Mouse (Mus musculus) hindbrain, embryonic 11.5 days (tissue): ENCODE data around the gene Mettl7a2. TPM values are rescaled to one million over a fixed set of nuclear protein-coding genes. Genes with fewer than 3 reads are reported as not detected.

Experiments
- ATAC-seq: fragments of 200-750 bp; cut with Nextera tagmentation; 2 replicates; pipeline ENCODE4 v1.8.0; 2017; ENCODE audit warnings: mild to moderate bottlenecking, moderate TSS enrichment, moderate library complexity; ENCODE audit not compliant: low FRiP score
- DNase-seq: peaks from one replicate; pipeline ENCODE4 v3.0.0-alpha.2; 2015; ENCODE audit warnings: low spot score
- H3K27ac ChIP-seq: fragments of 300-500 bp; sonication (generic); 2 replicates; pipeline ENCODE4 v1.5.1; 2014; ENCODE audit warnings: mild to moderate bottlenecking, low read depth, low read length
- H3K27me3 ChIP-seq: fragments of 300-500 bp; sonication (generic); 2 replicates; pipeline ENCODE4 v1.6.1; 2014; ENCODE audit warnings: mild to moderate bottlenecking, low read length, moderate library complexity, mixed read lengths; ENCODE audit not compliant: control insufficient read depth, insufficient read depth
- H3K36me3 ChIP-seq: fragments of 300-500 bp; sonication (generic); 2 replicates; pipeline ENCODE4 v1.6.1; 2014; ENCODE audit warnings: mild to moderate bottlenecking, low read length, moderate library complexity, mixed read lengths; ENCODE audit not compliant: control insufficient read depth, insufficient read depth
- H3K4me1 ChIP-seq: fragments of 300-500 bp; sonication (generic); replicated peaks from 2 replicates; pipeline ENCODE4 v1.6.1; 2014; ENCODE audit warnings: low read length, mixed read lengths; ENCODE audit not compliant: control insufficient read depth, insufficient read depth
- H3K4me2 ChIP-seq: fragments of 300-500 bp; sonication (generic); replicated peaks from 2 replicates; pipeline ENCODE4 v1.6.1; 2014; ENCODE audit warnings: mild to moderate bottlenecking, low read depth, low read length
- H3K4me3 ChIP-seq: fragments of 300-500 bp; sonication (generic); 2 replicates; pipeline ENCODE4 v1.5.1; 2014; ENCODE audit warnings: low read depth, low read length
- H3K9ac ChIP-seq: fragments of 300-500 bp; sonication (generic); 2 replicates; pipeline ENCODE4 v1.6.1; 2014; ENCODE audit warnings: low read depth, low read length
- H3K9me3 ChIP-seq: fragments of 300-500 bp; sonication (generic); 2 replicates; pipeline ENCODE4 v1.6.1; 2016; ENCODE audit warnings: low read length; ENCODE audit not compliant: control insufficient read depth
- WGBS: fragments of 180-500 bp; shearing (Covaris S2); extraction: QIAGEN DNeasy Blood & Tissue Kit; methylation state at CpG from one replicate; pipeline ENCODE4 v1.1.7; 2014; 5-methylcytosine and 5-hydroxymethylcytosine counted together
- polyA plus RNA-seq: library from polyadenylated mRNA; unstranded; fragments of >200 nt; fragmentation: Nextera tagmentation; extraction: Ambion mirVana; gene quantifications from 2 replicates; pipeline ENCODE4 v1.2.1, GENCODE M21; 2014

The Mettl7a2 gene
- polyA plus RNA-seq, 1 experiment from 2014 or later: not detected

GRCm38 (mm10) chr15:100400592-100401250 is 47.7 kb downstream of the Mettl7a2 start:
- peaks cover 11% of the 10 kb centered on the region for H3K36me3 ChIP-seq

GRCm38 (mm10) chr15:100401811-100402210 is 48.8 kb downstream of the Mettl7a2 start:
- Histone ChIP-seq H3K27me3 (no peaks in the 10 kb centered on the region), H3K4me1 (no peaks in the 10 kb centered on the region), H3K9me3 (no peaks in the 10 kb centered on the region), H3K36me3 (peaks cover 11% of the 10 kb centered on the region), H3K4me3 (no peak overlapping the region), H3K27ac (no peak overlapping the region), H3K4me2 (no peak overlapping the region), H3K9ac (no peak overlapping the region)
- ATAC-seq (no peak), DNase-seq (no peak)
- WGBS: 90% methylated on average over 4 of the region's 4 CpGs

More at GRCm38 (mm10) chr15:100400592-100401250, 47.7 kb downstream of the Mettl7a2 start:
- no peak for DNase-seq
- Histone ChIP-seq H3K9ac (no peak overlapping the region), H3K4me3 (no peak overlapping the region), H3K4me1 (no peaks in the 10 kb centered on the region), H3K9me3 (no peaks in the 10 kb centered on the region), H3K27me3 (no peaks in the 10 kb centered on the region), H3K4me2 (no peak overlapping the region), H3K27ac (no peak overlapping the region)
- 93% methylated on average over 16 of the region's 16 CpGs for WGBS
- no peak for ATAC-seq

GRCm38 (mm10) chr15:100402347-100402746 is 49.3 kb downstream of the Mettl7a2 start:
- 92% methylated on average over 14 of the region's 14 CpGs for WGBS
- Histone ChIP-seq H3K4me3 (no peak overlapping the region), H3K27me3 (no peaks in the 10 kb centered on the region), H3K9ac (no peak overlapping the region), H3K36me3 (peaks cover 11% of the 10 kb centered on the region), H3K27ac (no peak overlapping the region), H3K4me2 (no peak overlapping the region), H3K4me1 (no peaks in the 10 kb centered on the region), H3K9me3 (no peaks in the 10 kb centered on the region)
- DNase-seq (no peak), ATAC-seq (no peak)

- Histone ChIP-seq H3K4me2 (no peak overlapping the region), H3K36me3 (peaks cover 11% of the 10 kb centered on the region), H3K4me3 (no peak overlapping the region), H3K4me1 (no peaks in the 10 kb centered on the region), H3K9me3 (no peaks in the 10 kb centered on the region), H3K27me3 (no peaks in the 10 kb centered on the region), H3K27ac (no peak overlapping the region), H3K9ac (no peak overlapping the region)
- ATAC-seq (no peak), DNase-seq (no peak)
- 88% methylated on average over 4 of the region's 4 CpGs for WGBS
Measured at GRCm38 (mm10) chr15:100402798-100403197, 49.8 kb downstream of the Mettl7a2 start.

- no peak overlapping the region for H3K4me2 ChIP-seq
- ATAC-seq (no peak), DNase-seq (no peak)
- H3K4me3 ChIP-seq: no peak overlapping the region
- no peaks in the 10 kb centered on the region for H3K4me1 ChIP-seq
- 94% methylated on average over 16 of the region's 16 CpGs for WGBS
- no peak overlapping the region for H3K27ac ChIP-seq
- no peaks in the 10 kb centered on the region for H3K9me3 ChIP-seq
- no peaks in the 10 kb centered on the region for H3K27me3 ChIP-seq
- peaks cover 6% of the 10 kb centered on the region; the same call in 1 of the 2 replicates for H3K36me3 ChIP-seq
- no peak overlapping the region for H3K9ac ChIP-seq
Measured at GRCm38 (mm10) chr15:100403318-100404000, 50.5 kb downstream of the Mettl7a2 start.

- no peaks in the 10 kb centered on the region for H3K27me3 ChIP-seq
- WGBS: 84% methylated on average over 5 of the region's 5 CpGs
- H3K27ac ChIP-seq: no peak overlapping the region
- H3K9ac ChIP-seq: no peak overlapping the region
- H3K9me3 ChIP-seq: no peaks in the 10 kb centered on the region
- DNase-seq (no peak), ATAC-seq (no peak)
- no peak overlapping the region for H3K4me3 ChIP-seq
- H3K36me3 ChIP-seq: 0 out of 2 replicates have a peak, but pooled peaks cover 2% of the 10 kb centered on the region
- H3K4me1 ChIP-seq: no peaks in the 10 kb centered on the region
- H3K4me2 ChIP-seq: no peak overlapping the region
Measured at GRCm38 (mm10) chr15:100406088-100406487, 53.1 kb downstream of the Mettl7a2 start.

- DNase-seq (no peak), ATAC-seq (no peak)
- no peaks in the 10 kb centered on the region for H3K4me1 ChIP-seq
- no peak overlapping the region for H3K4me3 ChIP-seq
- 64% methylated on average over 14 of the region's 14 CpGs for WGBS
- H3K9me3 ChIP-seq: no peaks in the 10 kb centered on the region
- no peak overlapping the region for H3K27ac ChIP-seq
- H3K4me2 ChIP-seq: no peak overlapping the region
- no peaks in the 10 kb centered on the region for H3K36me3 ChIP-seq
- H3K9ac ChIP-seq: no peak overlapping the region
- H3K27me3 ChIP-seq: no peaks in the 10 kb centered on the region
Measured at GRCm38 (mm10) chr15:100410918-100411672, 58.1 kb downstream of the Mettl7a2 start.
